Mouse (Mus musculus): ENCODE data around the gene Tgm1.

DNA sequence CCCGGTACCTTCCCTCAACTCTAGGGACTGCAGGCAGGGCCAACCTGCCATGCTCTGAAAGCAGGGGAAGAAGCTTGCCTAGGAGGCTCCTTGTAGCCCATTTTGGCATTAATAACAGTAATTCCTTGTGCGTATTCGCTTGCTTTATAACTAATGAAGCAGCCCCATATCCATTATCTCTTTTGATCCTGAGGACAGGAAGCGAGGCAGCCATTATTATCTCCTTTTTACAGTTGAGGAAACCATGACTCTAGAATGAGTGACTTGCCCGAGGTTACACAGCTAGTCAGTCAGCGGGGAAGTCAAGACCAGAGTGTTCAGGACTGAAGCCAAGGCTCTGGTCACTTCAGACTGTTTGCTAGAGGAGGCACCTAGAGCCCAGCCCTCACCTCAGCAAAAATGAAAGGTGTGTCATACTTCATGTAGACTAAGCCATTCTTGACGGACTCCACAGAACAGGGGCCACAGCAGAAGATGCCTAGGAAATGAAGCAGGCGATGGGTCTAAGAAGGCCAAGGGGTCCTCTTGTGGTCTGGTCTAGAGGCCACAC, 7.6 kb downstream of the Tgm1 start:
- TF ChIP-seq CTCF (conservative IDR thresholded peaks at IDR 0.05; ENCODE audit: low read length): no peak
- TF ChIP-seq POU5F1 (IDR thresholded peaks at IDR 0.05; ENCODE audit: borderline replicate concordance, low read length): no peak

Data from E14TG2a.4 (cell line).